Mouse (Mus musculus): ENCODE data around the gene Large1.
"Not testable (repeated sequence)": the region's sequence is repeated elsewhere in the genome, so short reads cannot be mapped to it uniquely, and the experiment has no call there.

Large1 gene

DNA sequence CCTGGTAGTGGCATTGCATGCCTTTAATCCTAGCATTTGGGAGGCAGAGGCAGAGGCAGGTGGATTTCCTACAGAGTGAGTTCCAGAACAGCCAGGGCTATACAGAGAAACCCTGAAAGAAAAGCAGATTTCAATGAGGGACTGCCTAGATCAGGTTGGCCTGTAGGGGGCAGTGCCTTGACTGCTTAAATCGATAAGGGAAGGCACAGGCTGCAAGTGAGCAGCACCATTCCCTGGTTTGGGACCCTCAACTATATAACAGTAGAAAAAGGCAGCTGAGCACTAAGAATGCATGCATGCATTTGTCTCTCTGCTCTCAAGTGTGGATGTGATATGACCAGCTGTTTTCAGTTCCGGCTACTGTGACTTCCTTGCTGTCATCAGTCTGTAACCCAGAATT, 349.5 kb downstream of the Large1 start:
- DNase-seq, result peak; percentile 27

DNA sequence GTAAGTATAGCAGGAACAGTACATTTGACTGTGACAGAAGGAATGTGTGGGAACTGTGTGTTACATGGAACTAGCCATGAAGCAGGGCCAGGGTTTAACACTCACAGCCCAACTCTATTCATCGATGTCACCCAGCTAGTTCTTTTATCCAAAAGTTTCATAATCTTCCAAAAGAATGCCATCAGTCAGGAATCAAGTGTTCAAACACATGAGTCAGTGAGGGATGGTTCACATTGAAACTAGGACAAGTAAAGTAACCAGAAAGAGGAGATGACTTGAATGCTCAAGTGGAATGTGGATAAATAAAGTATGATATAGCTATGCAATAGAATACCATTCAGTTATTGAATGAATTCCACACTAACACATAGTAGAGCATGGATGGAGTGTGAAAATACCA, 359.5 kb downstream of the Large1 start:
- DNase-seq, result no peak

DNA sequence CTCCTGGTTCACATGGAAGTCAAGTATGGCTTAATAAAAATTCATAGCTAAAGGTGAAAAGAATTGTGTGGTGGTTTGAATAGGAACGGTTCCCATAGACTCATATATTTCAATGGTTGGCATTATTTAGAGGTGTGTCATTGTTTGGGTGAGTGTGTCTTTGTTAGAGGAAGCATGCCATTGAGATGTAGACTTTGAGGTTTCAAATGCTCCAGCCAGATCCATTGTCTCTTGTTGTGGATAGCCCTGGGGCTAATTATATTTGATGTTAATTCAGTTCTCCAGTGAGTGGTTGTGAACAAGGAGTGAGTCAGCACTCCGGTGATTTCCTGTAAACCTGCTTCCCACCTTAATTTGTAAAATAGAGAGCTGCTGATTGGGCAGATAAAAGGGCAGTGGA, 362.9 kb downstream of the Large1 start:
- DNase-seq, result no peak

DNA sequence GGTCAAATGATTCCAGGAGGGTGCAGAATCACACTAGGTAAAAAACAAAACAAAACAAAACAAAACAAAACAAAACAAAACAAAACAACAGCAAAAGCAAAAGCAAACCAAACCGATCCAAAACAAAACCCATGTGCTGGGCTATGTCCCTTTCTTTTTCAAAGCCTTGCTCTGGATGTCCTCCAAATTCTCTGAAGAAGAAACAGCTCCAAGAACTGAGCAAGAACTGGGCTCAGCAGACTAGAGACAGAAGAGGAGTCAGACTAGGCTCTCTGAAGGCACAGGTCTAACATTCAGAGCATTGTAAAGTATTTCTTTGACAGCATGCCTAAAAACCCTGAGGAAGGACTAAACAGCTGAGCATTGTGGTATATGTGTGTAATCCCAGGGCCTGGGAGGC, 370.5 kb downstream of the Large1 start:
- no peak for DNase-seq

DNA sequence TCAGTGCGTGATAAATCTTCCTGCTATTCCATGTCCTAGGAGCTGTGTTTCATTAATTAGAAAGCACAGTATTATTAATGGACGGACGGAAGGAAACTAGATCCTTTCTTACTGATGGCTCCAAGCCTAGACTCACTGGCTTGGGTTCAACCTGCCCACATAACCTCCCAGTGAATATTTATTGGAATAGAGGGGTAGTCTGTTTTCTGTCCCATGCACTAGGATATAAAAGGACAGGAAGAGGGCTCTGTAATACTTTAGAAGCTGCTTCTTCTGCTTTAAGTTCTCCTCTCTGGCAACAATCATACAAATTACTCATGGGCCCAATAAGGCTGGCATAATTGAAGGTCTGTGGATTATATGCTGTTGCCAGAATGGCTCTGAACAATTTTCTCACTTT, 398.3 kb downstream of the Large1 start:
- no peak for DNase-seq

DNA sequence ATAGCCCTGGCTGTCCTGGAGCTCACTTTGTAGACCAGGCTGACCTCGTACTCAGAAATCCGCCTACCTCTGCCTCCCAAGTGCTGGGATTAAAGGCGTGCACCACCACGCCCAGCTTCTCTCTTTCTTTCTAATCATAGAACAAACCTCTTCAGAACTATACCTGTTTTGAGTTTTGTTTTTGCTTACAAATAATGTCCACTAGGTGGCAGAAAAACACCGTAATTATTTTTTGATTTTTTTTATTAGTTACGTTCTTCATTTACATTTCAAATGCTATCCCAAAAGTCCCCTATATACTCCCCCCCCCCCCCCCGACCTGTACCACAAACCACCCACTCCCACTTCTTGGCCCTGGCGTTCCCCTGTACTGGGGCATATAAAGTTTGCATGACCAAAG, 411.9 kb downstream of the Large1 start:
- DNase-seq, result not testable (repeated sequence)

DNA sequence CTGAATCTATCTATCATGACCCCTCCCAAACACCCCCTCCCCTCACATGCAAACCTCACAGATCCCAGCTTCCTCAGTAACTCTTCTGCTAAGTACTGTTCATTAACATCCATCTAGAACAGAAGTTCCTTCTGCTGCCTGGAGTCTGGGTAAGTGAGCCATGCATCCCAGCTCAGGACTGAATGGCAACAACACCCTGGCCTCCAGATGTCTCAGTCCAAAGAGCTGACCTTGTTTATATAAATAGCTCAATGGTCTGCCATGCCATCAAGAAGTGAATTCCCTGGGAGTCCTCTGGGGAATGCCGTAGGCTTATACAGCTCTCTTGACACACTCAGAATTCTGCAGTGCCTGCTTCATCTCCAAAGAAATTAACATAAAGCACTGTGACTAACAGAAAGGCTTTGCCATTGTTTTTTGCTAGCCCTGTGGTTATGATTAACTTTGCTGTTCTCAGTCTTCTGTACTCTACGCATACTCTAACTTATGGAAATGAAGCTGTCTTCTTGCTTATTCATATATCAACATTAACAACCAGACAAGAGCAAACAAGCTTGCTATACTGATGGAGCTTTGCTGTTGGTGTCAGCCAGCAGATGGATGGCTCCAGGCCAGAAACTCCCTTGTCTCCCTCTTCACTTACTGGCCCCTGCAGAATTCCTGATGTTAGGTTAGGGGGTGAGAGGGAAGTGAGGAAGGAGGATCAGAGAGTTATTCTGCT, 434.0 kb downstream of the Large1 start:
- DNase-seq, result no peak

DNA sequence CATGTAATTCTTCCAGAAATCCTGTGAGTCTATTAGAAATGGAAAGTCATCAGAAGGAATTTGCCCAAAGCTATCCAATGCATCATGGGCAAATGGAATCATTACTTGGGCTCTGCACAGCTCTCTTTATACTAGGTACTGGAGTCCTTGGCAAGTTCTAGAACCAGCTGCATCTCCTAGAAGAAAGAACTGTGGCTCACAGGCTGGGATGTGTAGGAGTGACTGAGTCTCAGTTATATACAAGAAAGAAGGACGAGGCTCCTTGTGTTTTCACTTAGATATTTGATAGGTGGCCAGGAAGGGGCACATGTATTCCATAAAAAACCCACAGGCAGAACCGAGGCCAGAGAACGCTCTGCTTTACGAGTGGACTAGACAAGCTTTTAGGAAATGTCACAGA, 447.8 kb downstream of the Large1 start:
- DNase-seq, result no peak

DNA sequence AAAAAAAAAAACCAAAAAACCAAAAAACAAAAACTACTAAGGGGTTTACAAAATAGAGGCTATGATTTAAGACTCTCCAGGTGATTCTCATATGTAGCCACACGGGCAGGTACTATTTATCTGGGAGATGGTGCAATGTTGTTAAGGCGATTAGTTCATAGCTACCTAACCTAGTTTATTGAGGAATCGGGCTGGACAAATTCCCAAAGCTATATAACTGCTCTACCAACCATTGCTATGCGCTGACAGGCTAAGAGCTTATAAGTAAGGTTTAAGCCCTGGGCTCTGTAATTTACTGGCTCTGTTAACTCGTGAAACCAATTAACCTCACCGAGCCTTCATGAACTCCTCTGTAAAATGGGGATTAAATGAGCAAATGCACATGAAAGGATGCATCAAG, 451.7 kb downstream of the Large1 start:
- DNase-seq, result no peak

DNA sequence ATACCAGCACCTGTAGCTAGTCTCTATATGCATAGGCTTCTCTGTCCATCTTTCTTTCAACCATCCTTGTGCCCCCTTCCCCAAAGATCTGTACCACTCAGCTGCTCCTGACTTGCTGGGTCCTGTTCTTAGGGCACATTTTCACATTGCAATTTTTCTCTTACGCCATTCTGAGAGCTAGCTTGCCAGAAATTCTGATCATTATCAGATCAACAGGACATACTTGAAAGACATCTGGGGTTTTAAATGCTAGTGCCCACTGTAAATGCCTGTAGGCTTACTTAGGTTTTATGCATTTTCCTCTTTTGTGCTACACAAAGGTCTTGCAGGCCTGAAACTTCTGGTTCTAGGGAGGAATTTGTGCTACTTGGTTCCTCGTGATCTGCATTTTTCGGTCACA, 454.0 kb downstream of the Large1 start:
- no peak for DNase-seq

DNA sequence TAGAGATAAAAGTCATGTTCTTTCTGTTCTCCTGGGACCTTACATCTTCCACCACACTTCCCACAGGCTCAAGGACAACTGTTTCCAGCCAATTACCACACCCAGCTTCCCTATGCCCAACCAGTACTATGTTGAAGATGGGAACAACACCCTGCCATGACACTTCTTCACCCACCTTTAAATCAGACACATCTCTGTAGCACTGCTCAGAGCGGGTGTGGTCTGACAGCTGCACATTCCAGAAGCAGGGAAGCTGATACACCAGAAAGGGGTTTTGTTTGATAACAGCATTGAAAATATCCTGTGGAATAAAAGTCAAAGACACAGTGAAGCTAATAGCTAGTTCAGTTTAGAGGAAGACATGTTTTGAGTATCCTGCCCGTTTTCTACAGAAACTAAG, 470.3 kb downstream of the Large1 start:
- DNase-seq, result no peak

DNA sequence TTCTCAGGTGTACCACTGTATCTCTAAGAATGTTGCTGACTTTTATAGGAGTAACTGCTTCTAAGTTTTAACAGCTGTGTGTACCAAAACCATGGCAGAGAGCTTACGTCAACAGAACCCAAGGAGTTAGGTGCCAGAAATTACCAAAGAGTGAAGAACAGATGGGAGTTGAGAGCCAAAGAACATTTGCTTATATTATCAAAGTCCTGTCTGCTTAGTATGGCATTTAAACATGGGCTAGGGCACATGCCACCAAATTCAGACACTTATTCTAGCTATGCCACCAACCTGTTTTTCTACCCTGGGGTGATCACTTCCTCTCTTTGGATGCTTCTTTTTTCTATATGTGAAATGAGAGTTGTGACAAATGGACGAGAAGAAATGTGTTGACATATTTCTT, 479.9 kb downstream of the Large1 start:
- no peak for DNase-seq

DNA sequence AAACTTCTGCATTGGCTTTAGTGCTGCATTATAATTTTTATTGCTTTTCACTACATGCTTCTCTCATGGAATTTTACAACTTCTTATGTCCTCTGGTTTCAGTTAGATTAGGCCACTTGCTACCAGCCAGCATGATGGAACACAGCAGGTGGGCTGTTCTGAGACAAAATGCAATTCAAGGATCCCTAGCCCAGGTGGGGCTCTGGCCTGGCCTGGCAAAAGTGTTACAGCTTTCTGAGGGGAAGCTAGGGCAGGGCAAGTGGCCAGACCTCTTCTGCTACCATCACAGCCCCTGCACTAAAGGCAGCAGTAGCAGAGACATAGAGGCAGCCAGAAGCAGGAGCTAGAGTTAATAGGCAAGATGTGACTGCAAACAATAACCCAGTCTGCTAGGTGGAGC, 506.5 kb downstream of the Large1 start:
- no peak for DNase-seq

DNA sequence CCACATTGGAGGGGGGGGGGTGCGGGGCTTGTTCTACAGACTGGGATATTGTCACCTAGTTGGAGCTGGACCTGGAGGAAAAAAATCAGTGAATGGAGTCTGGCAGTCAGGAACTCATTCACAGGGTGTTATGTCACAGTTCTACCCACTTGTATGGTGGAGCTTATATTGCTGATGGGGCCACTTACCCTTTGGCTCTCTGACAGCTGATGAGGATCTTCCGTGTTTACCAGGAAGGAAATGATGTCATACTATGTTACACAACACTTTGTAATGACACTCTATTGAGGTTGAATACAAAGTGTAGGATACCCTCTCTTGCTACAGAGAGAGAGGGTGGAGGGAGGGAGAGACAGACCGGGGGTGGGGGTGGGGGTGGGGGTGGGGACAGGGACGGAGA, 517.5 kb downstream of the Large1 start:
- DNase-seq, result no peak

DNA sequence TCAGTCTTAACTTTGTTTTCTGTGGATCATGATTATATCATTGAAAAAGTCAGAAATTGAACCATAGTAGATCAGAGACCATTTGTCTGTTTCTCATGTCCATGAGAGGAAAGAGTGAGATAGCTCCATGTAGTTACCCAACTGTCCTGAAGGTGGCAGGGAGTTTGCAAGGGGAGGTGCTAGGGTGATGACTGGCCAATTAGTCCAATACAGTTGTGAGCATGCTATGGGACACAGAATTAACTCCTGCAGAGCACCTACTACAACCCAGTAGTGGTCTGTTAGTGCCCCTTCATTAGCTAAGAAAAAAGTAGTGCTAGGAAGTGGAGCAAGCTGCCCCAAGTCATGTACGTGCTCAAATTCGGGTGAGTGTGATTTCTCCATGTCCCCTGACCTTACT, 520.2 kb downstream of the Large1 start:
- no peak for DNase-seq

DNA sequence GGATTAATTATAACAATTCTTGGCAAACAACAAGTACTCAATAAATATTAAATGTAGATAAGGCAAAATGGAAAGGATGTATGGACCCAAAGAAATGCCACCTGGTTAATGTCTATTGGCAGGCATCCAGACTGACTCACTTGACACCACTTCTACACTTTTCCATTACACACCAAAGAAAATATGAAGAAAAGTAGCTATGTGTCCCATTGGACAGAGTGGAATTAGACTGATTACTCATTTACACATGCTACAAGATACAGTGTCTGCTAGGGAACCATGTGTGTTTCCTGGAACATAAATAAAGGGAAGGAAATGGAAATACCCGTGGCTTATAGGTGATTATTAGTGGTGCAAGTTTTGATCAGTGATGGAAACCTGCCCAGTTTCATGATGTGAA, 521.0 kb downstream of the Large1 start:
- no peak for DNase-seq

DNA sequence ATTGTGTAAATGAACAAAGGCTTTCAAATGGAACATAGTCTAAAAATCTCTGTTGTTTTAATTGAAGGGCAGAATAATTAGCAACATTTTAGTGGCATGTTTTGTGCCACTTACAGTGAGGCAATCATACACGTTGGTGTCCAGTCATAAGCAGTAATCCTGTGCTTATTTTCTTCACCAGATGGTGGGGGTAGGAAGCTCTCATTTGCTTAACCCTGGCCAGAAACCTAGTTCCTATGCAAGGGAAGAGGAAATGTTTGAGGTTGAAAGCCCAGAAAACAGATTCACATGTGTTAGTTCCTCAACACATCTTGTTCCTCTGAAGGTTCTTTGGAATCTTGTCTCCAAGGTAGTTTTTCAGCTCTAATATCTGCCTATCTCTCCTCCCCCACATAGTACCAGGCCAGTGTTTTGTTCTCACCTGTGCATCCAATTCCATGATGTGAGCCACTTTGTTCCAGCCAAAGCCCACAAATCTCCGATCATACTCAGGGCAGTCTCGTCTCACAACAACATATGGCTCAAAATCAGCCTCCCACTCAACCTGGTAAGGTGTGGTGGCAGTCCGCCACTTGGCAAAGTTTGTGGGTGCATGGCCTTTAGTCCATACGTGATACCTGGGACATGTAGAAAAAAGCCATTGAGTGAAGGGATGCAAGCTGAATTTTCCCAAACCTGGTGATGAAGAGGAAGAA, 535.5 kb downstream of the Large1 start:
- DNase-seq, result no peak

DNA sequence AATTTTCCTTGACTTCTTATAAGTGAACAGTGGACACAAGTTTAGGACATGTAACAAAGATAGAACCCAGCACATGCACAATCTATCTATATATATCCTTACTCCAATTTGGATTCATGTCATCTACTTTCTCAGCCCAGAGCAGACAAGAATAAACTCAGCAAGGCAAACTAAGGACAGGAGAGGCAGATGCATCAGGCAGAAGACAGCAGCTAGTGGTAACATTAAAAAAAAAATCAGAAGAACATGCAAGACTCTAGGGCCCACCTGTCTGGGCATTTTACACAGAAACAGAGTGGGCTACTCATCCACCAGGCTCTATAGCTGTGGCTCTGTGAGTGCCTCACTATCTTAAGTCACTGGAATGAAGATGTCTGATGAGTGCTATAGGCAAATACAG, 536.7 kb downstream of the Large1 start:
- no peak for DNase-seq

DNA sequence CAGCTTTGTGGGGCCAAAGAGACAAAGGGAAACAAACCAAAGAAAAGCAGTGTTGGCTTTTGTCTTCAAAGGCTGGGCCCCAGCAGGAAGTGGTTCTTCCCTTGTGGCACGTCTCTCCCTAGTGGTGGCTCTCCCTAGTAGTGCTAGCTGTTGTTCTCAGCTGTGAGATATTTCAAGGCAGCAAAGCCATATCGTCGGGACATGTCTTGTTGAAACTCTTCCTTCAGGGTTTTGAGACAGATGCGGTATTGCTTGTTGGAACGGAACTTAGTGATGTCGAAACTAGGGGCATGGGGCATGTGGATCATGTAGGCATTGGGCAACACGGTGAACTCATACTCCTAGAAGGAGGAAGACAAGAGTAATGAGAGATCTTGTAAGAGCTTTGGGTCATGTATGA, 537.7 kb downstream of the Large1 start:
- no peak for DNase-seq

DNA sequence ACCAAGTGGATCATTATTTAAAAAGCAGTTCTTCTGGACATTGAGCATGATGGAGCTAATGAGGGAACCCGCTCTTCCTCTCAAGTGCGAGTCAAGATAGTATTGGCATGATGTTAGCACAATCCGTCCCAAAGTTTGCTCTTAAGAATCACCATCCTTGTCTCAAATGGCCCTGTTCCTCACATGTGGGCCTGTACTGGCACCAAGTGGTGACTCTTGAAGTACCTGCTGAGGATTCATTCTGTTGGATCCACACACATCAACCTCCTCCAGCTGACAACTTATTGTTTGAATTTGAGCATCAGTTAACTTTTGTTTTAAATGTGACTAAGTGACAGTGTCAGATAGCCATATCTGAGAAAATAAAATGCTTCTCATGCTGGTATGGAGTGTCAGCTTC, 540.6 kb downstream of the Large1 start:
- peak; percentile 17 for DNase-seq

DNA sequence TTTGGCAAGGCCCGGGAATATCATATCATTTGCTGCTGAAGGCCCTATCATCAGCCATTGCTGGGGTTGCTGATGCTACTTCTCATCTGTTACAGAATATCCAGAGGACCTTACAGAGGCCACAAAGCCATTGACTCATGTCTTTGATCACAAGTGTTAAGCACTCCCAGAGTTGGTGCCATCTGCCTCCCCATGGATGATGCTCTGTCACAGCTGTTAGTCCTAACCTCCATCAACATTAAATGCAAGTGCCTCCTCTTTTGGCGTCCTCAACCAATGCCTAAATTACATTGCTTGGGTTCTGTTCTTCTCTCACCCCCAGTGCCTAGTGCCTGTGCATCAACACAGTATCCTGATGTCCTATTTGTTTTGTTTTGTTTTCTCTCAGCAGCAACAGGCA, 551.8 kb downstream of the Large1 start:
- no peak for DNase-seq

DNA sequence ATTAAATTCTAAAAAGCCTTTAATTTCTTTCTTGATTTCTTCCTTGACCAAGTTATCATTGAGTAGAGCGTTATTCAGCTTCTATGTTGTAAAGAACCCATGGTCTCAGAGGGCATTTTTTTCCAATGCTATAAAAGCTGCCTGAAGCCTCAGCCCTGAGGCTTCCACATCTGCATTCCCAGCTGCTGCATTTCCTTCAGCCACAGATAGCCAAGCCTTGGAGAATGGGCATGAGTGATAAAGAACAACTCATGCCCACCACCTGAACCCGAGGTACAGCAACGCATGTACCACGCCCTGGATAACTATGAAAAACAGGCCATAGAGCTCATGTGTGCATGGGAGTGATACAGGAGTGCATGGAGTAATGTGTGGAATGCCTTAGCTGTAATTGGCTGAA, 572.7 kb downstream of the Large1 start:
- DNase-seq, result no peak

DNA sequence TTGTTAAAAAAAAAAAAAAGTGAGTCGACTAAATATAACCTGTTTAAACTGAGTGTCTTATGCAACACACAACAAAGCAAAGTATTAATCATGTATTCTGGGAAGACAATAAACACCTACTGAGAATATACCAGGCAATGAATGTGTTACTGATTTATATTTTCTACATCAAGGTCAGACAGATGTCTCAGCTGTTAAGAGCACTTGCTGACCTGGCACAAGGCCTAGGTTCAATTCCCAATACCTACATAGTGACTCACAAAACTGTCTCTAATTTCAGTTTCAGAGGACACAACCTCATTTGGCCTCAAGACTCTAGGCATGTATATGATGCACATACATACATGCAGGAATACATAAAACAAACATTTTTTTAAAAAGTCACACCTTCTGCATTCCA, 575.5 kb downstream of the Large1 start:
- no peak for DNase-seq

DNA sequence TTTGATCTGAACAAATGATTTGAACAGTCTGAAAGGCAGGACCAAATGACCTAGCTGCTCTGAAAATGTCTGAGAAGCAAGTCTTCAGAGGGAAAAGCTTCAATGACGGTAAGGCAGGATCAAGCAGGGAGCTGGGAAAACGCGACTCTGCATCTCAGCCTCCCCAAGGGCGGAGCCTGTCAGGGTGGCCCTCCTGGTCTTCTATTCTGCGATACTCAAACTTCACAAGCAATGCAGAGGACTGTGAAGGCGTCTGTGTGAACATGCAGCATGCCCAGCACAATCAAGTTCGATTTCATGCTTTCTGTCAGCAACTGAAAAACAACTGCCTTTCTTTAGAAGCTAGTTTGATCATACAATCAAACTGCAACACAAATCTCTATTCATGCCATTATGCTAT, 586.6 kb downstream of the Large1 start:
- no peak for DNase-seq

DNA sequence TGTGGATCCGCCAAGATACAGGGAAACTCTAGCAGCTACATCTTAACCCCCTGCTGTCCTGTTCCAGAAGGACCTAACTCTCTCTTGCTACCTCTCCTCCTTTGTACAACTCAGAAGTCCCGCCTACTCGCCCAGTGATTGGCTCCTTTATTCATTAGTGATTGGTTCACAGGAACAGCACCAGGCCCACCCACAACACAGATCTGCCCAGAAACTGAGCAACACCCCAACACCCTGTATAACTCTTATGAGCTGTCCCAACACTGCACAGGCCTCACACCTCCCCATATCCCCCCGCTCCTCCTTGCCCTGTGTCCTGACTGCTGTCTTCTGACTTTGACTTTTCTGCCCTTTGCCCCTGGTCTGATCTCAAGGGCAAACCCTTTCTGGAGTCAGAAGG, 587.6 kb downstream of the Large1 start:
- DNase-seq, result no peak
